Comparison of ENCODE assay signal across 8 mouse cellular contexts in genomic region chr10:108300843-108301242, GRCm38 (mm10). TPM values are rescaled to one million over a fixed set of nuclear protein-coding genes. Genes with fewer than 3 reads are reported as not detected.
DNase-seq lines count a peak whose midpoint lies in the region; ATAC-seq lines count a peak whose summit lies in the region.

No protein-coding gene starts in this region.

- no peak overlapping the region for H3K9ac ChIP-seq in intestine, embryonic 15.5 days

- peak; percentile 54 for DNase-seq in adrenal gland, adult 8-10 months
- DNase-seq in embryo, embryonic 11.5 days (ENCODE audit: low read depth, low spot score): peak; percentile 66
- peak; percentile 49 to 63 for DNase-seq in gastrocnemius, postnatal 36 days
- peak; percentile 80 to 85 for DNase-seq in left cerebral cortex, postnatal 25 days (ENCODE audit: low spot score in 2 of 2)
- DNase-seq in midbrain, embryonic 10.5 days (ENCODE audit: low spot score): peak; percentile 73
- DNase-seq in right cerebral cortex, postnatal 36 days (ENCODE audit: low spot score in 2 of 2): peak; percentile 60 to 63
- peak; percentile 53 to 82 for DNase-seq in urinary bladder, postnatal 4 days (ENCODE audit: low spot score in 2 of 2)

- peak overlapping the region; percentile 40 for H3K4me2 ChIP-seq in intestine, embryonic 15.5 days (replicated peaks)

- no peaks in the 10 kb centered on the region for H3K9me3 ChIP-seq in intestine, embryonic 15.5 days
- H3K9me3 ChIP-seq in midbrain, embryonic 10.5 days (replicated peaks): no peaks in the 10 kb centered on the region

- no peak overlapping the region for H3K27ac ChIP-seq in intestine, embryonic 15.5 days
- H3K27ac ChIP-seq in midbrain, embryonic 10.5 days (replicated peaks): no peak overlapping the region

- no peaks in the 10 kb centered on the region for H3K4me1 ChIP-seq in intestine, embryonic 15.5 days (replicated peaks)
- H3K4me1 ChIP-seq in midbrain, embryonic 10.5 days: no peaks in the 10 kb centered on the region

- no peaks in the 10 kb centered on the region for H3K36me3 ChIP-seq in intestine, embryonic 15.5 days
- no peaks in the 10 kb centered on the region for H3K36me3 ChIP-seq in midbrain, embryonic 10.5 days

- H3K4me3 ChIP-seq in intestine, embryonic 15.5 days (replicated peaks): no peak overlapping the region
- peak overlapping the region; percentile 18; the same call in 1 of the 2 replicates for H3K4me3 ChIP-seq in midbrain, embryonic 10.5 days

- WGBS in intestine, embryonic 15.5 days: 11% methylated on average over 19 of the region's 19 CpGs
- WGBS in midbrain, embryonic 10.5 days: 17% methylated on average over 19 of the region's 19 CpGs

- no peaks in the 10 kb centered on the region for H3K27me3 ChIP-seq in intestine, embryonic 15.5 days (replicated peaks)
- H3K27me3 ChIP-seq in midbrain, embryonic 10.5 days (ENCODE audit: low read depth, poor library complexity, severe bottlenecking): no peaks in the 10 kb centered on the region

- peak; percentile 74 for ATAC-seq in intestine, embryonic 15.5 days

- intact Hi-C loops in gastrocnemius, postnatal 36 days (cut with DNase I): loop anchor here (2.0 to 5.0 kb wide), 2 partner anchors 146 to 236 kb away; no protein-coding TSS in a partner anchor
- intact Hi-C loops in left cerebral cortex, postnatal 25 days (cut with DNase I): loop anchor here (1.0 to 10.0 kb wide), 2 partner anchors 135 to 234 kb away; no protein-coding TSS in a partner anchor

RNA-seq across cellular contexts. Expression of gene Pawr, which starts 31.1 kb away (rescaled TPM):
- 10 to 100 TPM in 1 of 4 experiments, 1 to 10 TPM in 3; 8.5 to 10.2 (median 9.2) TPM for total RNA-seq in adrenal gland, adult 8-10 months (2022)
- total RNA-seq in gastrocnemius, postnatal 36 days (2021): under 1 TPM; 0.48 to 0.89 TPM
- 10.0 and 11.8 TPM in 2 replicates for polyA plus RNA-seq in intestine, embryonic 15.5 days (2015; fragmentation: Nextera tagmentation; extraction: Ambion mirVana)
- total RNA-seq in left cerebral cortex, postnatal 25 days (2021): 1 to 10 TPM; 2.2 to 2.5 TPM
- 9.6 and 12.6 TPM in 2 replicates for polyA plus RNA-seq in midbrain, embryonic 10.5 days (2016; fragmentation: Nextera tagmentation; extraction: Ambion mirVana)
